Mouse (Mus musculus) embryonic fibroblast, embryonic 13.5 days (primary cell): ENCODE data around the gene Coro6. TPM values are rescaled to one million over a fixed set of nuclear protein-coding genes. Genes with fewer than 3 reads are reported as not detected.

Source experiments
- H3K27ac ChIP-seq: 2 replicates; pipeline ENCODE4 v1.5.1; 2012; ENCODE audit warnings: low read length, control low read depth, inconsistent platforms; ENCODE audit not compliant: insufficient read depth
- H3K4me1 ChIP-seq: 2 replicates; pipeline ENCODE4 v1.6.1; 2011; ENCODE audit warnings: low read length; ENCODE audit not compliant: control insufficient read depth, insufficient read depth
- H3K4me3 ChIP-seq: 2 replicates; pipeline ENCODE4 v1.5.1; 2011; ENCODE audit warnings: mild to moderate bottlenecking, control low read depth, low read length; ENCODE audit not compliant: insufficient read depth
- CTCF ChIP-seq: IDR thresholded peaks from 2 replicates; pipeline ENCODE4 v1.5.1; 2011; ENCODE audit warnings: mild to moderate bottlenecking, control low read depth, low read length, moderate library complexity, borderline replicate concordance; ENCODE audit not compliant: insufficient read depth
- POLR2A ChIP-seq: IDR thresholded peaks from 2 replicates; pipeline ENCODE4 v1.6.1; 2011; ENCODE audit warnings: low read depth, mild to moderate bottlenecking, control low read depth, low read length, moderate library complexity
- polyA plus RNA-seq: library from polyadenylated mRNA; stranded (reverse); fragments of >200 nt; gene quantifications from 2 replicates; pipeline ENCODE4 v1.2.4, GENCODE M21; 2011; ENCODE audit warnings: low read depth; ENCODE audit not compliant: missing spikeins, insufficient read length

Gene Coro6
- polyA plus RNA-seq, result 2.1 and 4.7 TPM in 2 replicates

GRCm38 (mm10) chr11:77462283-77463100 lies at the start of gene Coro6:
Gene Coro6 (plus strand): TSS chr11:77462411.
- TF ChIP-seq CTCF (no peak), POLR2A (0 out of 2 replicates have a peak, but pooled peaks have one; percentile 35)
- Histone ChIP-seq H3K4me3 (peak within 1 kb of the TSS; percentile 58), H3K27ac (no peak within 1 kb of the TSS), H3K4me1 (peaks cover 6% of the 10 kb centered on the region; the same call in 1 of the 2 replicates)

GRCm38 (mm10) chr11:77414141-77414839 lies 47.9 kb upstream of the Coro6 start:
- no peak overlapping the region for H3K27ac ChIP-seq

GRCm38 (mm10) chr11:77416212-77417000 lies 45.8 kb upstream of the Coro6 start:
- TF ChIP-seq POLR2A, result no peak
- no peak for TF ChIP-seq CTCF
- no peaks in the 10 kb centered on the region for H3K4me1 ChIP-seq
- H3K4me3 ChIP-seq, result no peak overlapping the region
- H3K27ac ChIP-seq, result no peak overlapping the region

More at GRCm38 (mm10) chr11:77414141-77414839, 47.9 kb upstream of the Coro6 start:
- no peak overlapping the region for H3K4me3 ChIP-seq
- TF ChIP-seq POLR2A (no peak), CTCF (no peak)
- H3K4me1 ChIP-seq, result no peaks in the 10 kb centered on the region

GRCm38 (mm10) chr11:77418021-77418420 lies 44.2 kb upstream of the Coro6 start:
- TF ChIP-seq POLR2A (no peak), CTCF (no peak)
- Histone ChIP-seq H3K4me3 (no peak overlapping the region), H3K27ac (no peak overlapping the region), H3K4me1 (no peaks in the 10 kb centered on the region)

- TF ChIP-seq POLR2A (no peak), CTCF (no peak)
- Histone ChIP-seq H3K4me1 (no peaks in the 10 kb centered on the region), H3K4me3 (no peak overlapping the region), H3K27ac (no peak overlapping the region)
Measured at GRCm38 (mm10) chr11:77423175-77423859, 38.9 kb upstream of the Coro6 start.

- Histone ChIP-seq H3K27ac (no peak overlapping the region), H3K4me1 (no peaks in the 10 kb centered on the region), H3K4me3 (no peak overlapping the region)
- TF ChIP-seq CTCF, result no peak
- no peak for TF ChIP-seq POLR2A
Measured at GRCm38 (mm10) chr11:77428446-77428845, 33.8 kb upstream of the Coro6 start.

GRCm38 (mm10) chr11:77437026-77437425 lies 25.2 kb upstream of the Coro6 start:
- Histone ChIP-seq H3K4me1 (peaks cover 4% of the 10 kb centered on the region; the same call in 1 of the 2 replicates), H3K27ac (no peak overlapping the region), H3K4me3 (no peak overlapping the region)
- no peak for TF ChIP-seq POLR2A
- TF ChIP-seq CTCF, result no peak

GRCm38 (mm10) chr11:77440081-77440480 lies 22.1 kb upstream of the Coro6 start:
- no peak overlapping the region for H3K4me3 ChIP-seq
- H3K4me1 ChIP-seq, result peaks cover 4% of the 10 kb centered on the region; the same call in 1 of the 2 replicates
- peak overlapping the region; percentile 97; the same call in 1 of the 2 replicates for H3K27ac ChIP-seq
- TF ChIP-seq CTCF (no peak), POLR2A (no peak)

GRCm38 (mm10) chr11:77441020-77441419 lies 21.2 kb upstream of the Coro6 start:
- H3K27ac ChIP-seq, result peak overlapping the region; percentile 97
- no peak for TF ChIP-seq POLR2A
- no peak for TF ChIP-seq CTCF

More at GRCm38 (mm10) chr11:77441020-77441419, 21.2 kb upstream of the Coro6 start:
- H3K4me3 ChIP-seq, result no peak overlapping the region
- peaks cover 4% of the 10 kb centered on the region; the same call in 1 of the 2 replicates for H3K4me1 ChIP-seq
